Mouse (Mus musculus) liver, adult 2 months (tissue): Measurements from ENCODE around the gene Trim38.

Experiments
- CTCF ChIP-seq: fragments of 200-500 bp; IDR thresholded peaks from 2 replicates; pipeline ENCODE4 v1.5.1; 2011; ENCODE audit warnings: low read depth, low read length, control low read depth
- POLR2A ChIP-seq: fragments of 200-500 bp; IDR thresholded peaks from 2 replicates; pipeline ENCODE4 v1.6.1; 2011; ENCODE audit warnings: low read length, control low read depth; ENCODE audit not compliant: insufficient read depth; ENCODE audit errors: extremely low read depth

DNA sequence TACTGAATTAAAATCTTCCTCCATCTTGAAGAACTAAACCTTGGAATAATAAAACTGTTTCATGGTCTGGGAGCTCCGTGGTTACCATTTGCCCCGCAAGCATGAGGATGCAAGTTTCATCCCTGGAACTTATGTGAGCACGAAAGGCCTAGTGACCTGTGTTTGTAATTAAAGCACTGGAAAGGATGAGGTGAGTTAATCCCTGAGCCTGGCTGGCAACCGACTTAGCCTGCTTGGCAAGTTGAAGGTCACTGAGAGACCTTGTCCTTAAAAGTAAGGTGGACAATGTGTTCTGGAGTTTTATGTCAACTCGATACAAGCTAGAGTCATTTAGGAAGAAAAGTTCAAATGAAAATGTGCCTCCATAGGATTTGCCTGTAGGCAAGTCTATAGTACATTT, 65.1 kb downstream of the Trim38 start:
- TF ChIP-seq CTCF (no peak), POLR2A (no peak)
